Mouse (Mus musculus) liver, embryonic 14.5 days (tissue): ENCODE measurements around the gene Tmtc4.

Source experiments
- CTCF ChIP-seq: IDR thresholded peaks from 2 replicates; pipeline ENCODE4 v1.5.1; 2016; ENCODE audit warnings: antibody characterized with exemption, low read depth, control low read depth
- EP300 ChIP-seq: IDR thresholded peaks from 2 replicates; pipeline ENCODE4 v1.6.1; 2016; ENCODE audit warnings: antibody characterized with exemption, low read depth

GRCm38 (mm10) chr14:122973091-122973490 is 10.7 kb downstream of the Tmtc4 start:
- TF ChIP-seq CTCF: no peak
- TF ChIP-seq EP300: no peak
